In the genomic region with DNA sequence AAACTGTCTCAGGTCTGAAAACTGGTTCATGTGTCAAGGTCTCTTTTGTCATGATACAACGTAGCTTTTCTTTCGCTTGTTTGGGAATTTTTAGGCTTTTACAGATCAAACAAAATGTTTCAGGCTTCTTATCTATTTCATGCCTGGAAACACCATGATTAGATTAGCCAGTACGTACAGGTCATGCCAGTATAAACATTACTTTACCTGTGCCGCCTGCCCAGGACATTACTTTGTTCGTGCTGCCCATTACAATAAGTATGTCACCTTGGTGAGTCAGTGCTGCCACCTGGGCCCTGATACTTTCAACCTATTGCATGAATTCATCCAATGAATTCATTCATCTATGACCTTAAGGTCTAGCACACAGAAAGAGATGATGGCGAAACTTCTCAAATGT, we compare ENCODE assay signal across 32 mouse cellular contexts.
"Had no signal": no experiment of that assay in that cellular context is flagged by ENCODE, and none has a peak within 500 bp of the region (broad histone marks: within the 10 kb centered on the region; RNA-seq: fewer than 3 reads in every experiment).

No protein-coding gene starts in this region.

- H3K4me2 ChIP-seq: limb, embryonic 12.5 days; limb, embryonic 13.5 days; limb, embryonic 15.5 days; liver, embryonic 11.5 days; liver, embryonic 12.5 days; liver, embryonic 13.5 days; liver, embryonic 15.5 days; lung, embryonic 14.5 days; lung, embryonic 15.5 days; midbrain, embryonic 11.5 days; midbrain, embryonic 12.5 days; midbrain, embryonic 13.5 days; midbrain, embryonic 15.5 days had no signal

- H3K9ac ChIP-seq: limb, embryonic 12.5 days; limb, embryonic 13.5 days; limb, embryonic 15.5 days; liver, embryonic 12.5 days; liver, embryonic 13.5 days; liver, embryonic 14.5 days; liver, embryonic 15.5 days; liver, postnatal 0 days; lung, embryonic 14.5 days; lung, embryonic 15.5 days; midbrain, embryonic 12.5 days; midbrain, embryonic 13.5 days; midbrain, embryonic 15.5 days had no signal

- H3K9me3 ChIP-seq: limb, embryonic 10.5 days; limb, embryonic 12.5 days; limb, embryonic 13.5 days; limb, embryonic 15.5 days; liver, embryonic 12.5 days; liver, embryonic 13.5 days; liver, embryonic 15.5 days; lung, embryonic 15.5 days; megakaryocyte, embryonic 14.5 days; midbrain, embryonic 10.5 days; midbrain, embryonic 12.5 days; midbrain, embryonic 13.5 days; midbrain, embryonic 15.5 days had no signal

- ATAC-seq: liver, embryonic 12.5 days; liver, postnatal 0 days; lung, postnatal 0 days; midbrain, embryonic 13.5 days; midbrain, embryonic 15.5 days; midbrain, embryonic 16.5 days had no signal

- DNase-seq: left cerebral cortex, postnatal 4 days; liver; liver, embryonic 13.5 days; liver, postnatal 0 days; lung, adult 18-20 months; lung, adult 2 months; lung, embryonic 14.5 days; lung, postnatal 10 days; lung, postnatal 14 days; lung, postnatal 36 days; lung, postnatal 4 days; midbrain, embryonic 14.5 days had no signal

- H3K36me3 ChIP-seq: limb, embryonic 10.5 days; limb, embryonic 12.5 days; limb, embryonic 13.5 days; limb, embryonic 15.5 days; liver, embryonic 12.5 days; liver, embryonic 13.5 days; liver, embryonic 15.5 days; lung, embryonic 15.5 days; midbrain, embryonic 10.5 days; midbrain, embryonic 12.5 days; midbrain, embryonic 13.5 days; midbrain, embryonic 15.5 days had no signal

- H3K4me1 ChIP-seq: limb, embryonic 10.5 days; limb, embryonic 12.5 days; limb, embryonic 13.5 days; limb, embryonic 15.5 days; liver, embryonic 12.5 days; liver, embryonic 13.5 days; liver, embryonic 15.5 days; lung, embryonic 15.5 days; midbrain, embryonic 10.5 days; midbrain, embryonic 12.5 days; midbrain, embryonic 15.5 days had no signal

- H3K27me3 ChIP-seq: limb, embryonic 15.5 days; liver, embryonic 13.5 days; liver, embryonic 15.5 days; lung, embryonic 15.5 days; midbrain, embryonic 12.5 days; midbrain, embryonic 13.5 days; midbrain, embryonic 15.5 days had no signal

- H3K4me3 ChIP-seq: left cerebral cortex, adult 2 months; limb, embryonic 10.5 days; limb, embryonic 12.5 days; limb, embryonic 13.5 days; limb, embryonic 15.5 days; liver, embryonic 12.5 days; liver, embryonic 13.5 days; liver, embryonic 15.5 days; lung, embryonic 15.5 days; megakaryocyte, embryonic 14.5 days; midbrain, embryonic 10.5 days; midbrain, embryonic 12.5 days; midbrain, embryonic 13.5 days; midbrain, embryonic 15.5 days; myocyte had no signal

- H3K27ac ChIP-seq: left cerebral cortex, adult 2 months; limb, embryonic 10.5 days; limb, embryonic 12.5 days; limb, embryonic 13.5 days; limb, embryonic 15.5 days; liver, embryonic 12.5 days; liver, embryonic 13.5 days; liver, embryonic 14.5 days; liver, embryonic 15.5 days; lung, embryonic 15.5 days; macrophage; midbrain, embryonic 10.5 days; midbrain, embryonic 12.5 days; midbrain, embryonic 13.5 days; midbrain, embryonic 15.5 days had no signal
